Mouse (Mus musculus) heart, postnatal 25 days (tissue): ENCODE measurements around the gene Nat8l. TPM values are rescaled to one million over a fixed set of nuclear protein-coding genes. Genes with fewer than 3 reads are reported as not detected.

Experiments used
- DNase-seq: peaks from one replicate; pipeline ENCODE4 v3.0.0; 2022; ENCODE audit warnings: low spot score
- intact Hi-C: fragments of 180-260 bp; cut with DNase I; formaldehyde crosslinking; loops from one replicate; pipeline ENCODE4 v1.15.1; 2025
- total RNA-seq, 2 experiments: library from RNA; stranded (reverse); gene quantifications; 2 replicates each; pipeline ENCODE4 v1.2.3; 2021

Nat8l gene
- total RNA-seq, 2 experiments from 2014 or later: 1.1 TPM

GRCm38 (mm10) chr5:34000809-34001208 lies 5.0 kb downstream of the Nat8l start:
- DNase-seq: no peak
- intact Hi-C loops: no loop called here

GRCm38 (mm10) chr5:34001401-34001800 lies 5.6 kb downstream of the Nat8l start:
- intact Hi-C loops: no loop called here
- DNase-seq: no peak

GRCm38 (mm10) chr5:34002636-34003035 lies 6.9 kb downstream of the Nat8l start:
- intact Hi-C loops: no loop called here
- no peak for DNase-seq

DNA sequence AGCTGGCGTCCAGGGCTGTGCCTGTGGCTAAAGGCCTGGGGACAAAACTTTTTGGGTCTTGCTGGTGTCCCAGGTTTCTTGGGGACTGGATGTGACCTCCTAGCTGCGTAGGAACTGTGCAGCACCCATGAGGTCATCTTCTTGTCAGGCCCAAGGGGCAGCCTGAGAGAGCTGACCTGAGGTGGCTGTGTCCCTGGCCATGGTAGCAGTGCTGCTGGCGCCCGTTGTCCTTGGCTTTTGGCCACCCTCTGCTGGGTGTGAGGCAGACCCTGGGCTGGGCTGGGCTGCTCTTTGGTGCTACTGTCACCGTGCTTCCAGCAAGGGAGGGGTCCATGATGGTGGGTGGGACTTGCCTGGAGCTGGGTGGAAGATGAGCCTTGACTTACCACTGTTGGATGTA lies 8.8 kb downstream of the Nat8l start:
- intact Hi-C loops: no loop called here
- DNase-seq: no peak

- DNase-seq: no peak
- intact Hi-C loops: no loop called here
Measured at GRCm38 (mm10) chr5:34006832-34007231, 11.0 kb downstream of the Nat8l start.

GRCm38 (mm10) chr5:34007392-34007941 lies 11.7 kb downstream of the Nat8l start:
- DNase-seq: no peak
- intact Hi-C loops: no loop called here

GRCm38 (mm10) chr5:34014652-34015051 lies 18.9 kb downstream of the Nat8l start:
- intact Hi-C loops: no loop called here
- DNase-seq: no peak

DNA sequence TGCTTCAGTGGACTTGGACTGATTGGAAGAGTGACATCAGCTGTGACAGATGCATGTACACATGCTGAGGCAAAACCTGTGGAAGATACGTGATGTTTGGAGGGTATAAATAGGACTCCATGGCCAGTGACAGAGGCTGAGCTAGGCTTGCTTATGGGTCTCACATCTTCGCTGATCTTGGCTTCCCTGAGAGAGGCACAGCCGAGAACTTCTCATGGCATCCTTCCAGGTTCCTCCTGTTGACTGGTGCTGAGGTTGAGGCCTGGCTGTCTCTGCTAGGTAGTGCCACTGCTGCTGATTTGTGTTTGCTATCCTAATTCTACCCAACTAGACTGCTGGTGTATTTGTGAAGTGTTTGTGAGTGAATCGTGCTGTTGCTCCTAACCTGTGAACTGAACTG lies 23.2 kb downstream of the Nat8l start:
- intact Hi-C loops: no loop called here
- DNase-seq: no peak

DNA sequence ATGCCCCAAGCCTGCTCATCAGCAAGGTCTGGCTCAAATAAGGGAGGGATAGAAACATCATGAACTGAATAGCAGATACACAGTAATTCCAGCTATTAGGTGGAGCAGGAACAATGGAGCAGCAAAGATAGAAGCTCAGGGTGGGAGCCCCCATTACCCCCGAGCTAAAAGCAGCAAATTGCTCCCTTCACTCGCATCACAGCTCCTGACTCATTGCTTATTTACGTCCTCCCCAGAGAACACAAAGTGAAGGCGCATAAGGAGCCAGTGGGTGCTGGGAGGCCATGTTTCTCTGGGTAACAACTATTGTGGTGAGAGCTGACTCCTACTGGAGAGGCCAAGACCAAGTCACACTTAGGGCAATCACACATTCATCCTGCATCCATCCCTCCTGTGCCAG lies 34.3 kb downstream of the Nat8l start:
- DNase-seq: no peak
- intact Hi-C loops: no loop called here

DNA sequence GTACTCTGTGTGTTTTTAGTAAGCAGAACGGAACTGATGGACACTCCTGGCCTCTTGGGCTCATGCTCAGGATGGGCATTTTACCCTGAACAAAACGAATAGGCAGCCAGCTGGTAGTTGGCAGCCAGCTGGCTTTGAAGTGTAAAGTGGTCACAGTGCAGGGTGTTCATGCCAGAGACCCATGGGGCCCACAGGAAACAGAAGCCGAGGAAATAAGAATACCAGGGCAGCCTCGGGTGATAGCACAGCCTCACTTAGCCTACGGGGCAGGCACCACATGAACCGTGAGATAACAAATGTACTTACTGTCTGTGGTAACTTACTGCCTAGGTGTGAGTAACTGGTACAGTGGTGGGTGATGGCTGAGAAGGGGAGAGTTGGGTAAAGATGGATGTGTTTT lies 35.2 kb downstream of the Nat8l start:
- intact Hi-C loops: no loop called here

GRCm38 (mm10) chr5:34032520-34032919 lies 36.7 kb downstream of the Nat8l start:
- no peak for DNase-seq
- intact Hi-C loops: no loop called here

More for the DNA sequence above, 35.2 kb downstream of the Nat8l start:
- DNase-seq: no peak

Other genes starting within 250 kb of the Nat8l start
- gene Letm1, start 213.2 kb upstream of the Nat8l start, total RNA-seq: 100 to 1,000 TPM; 152 to 161 TPM
- 10 to 100 TPM; 25.9 to 28.4 TPM for gene Nsd2, start 175.3 kb upstream of the Nat8l start, total RNA-seq
- gene Nelfa, start 59.6 kb upstream of the Nat8l start, total RNA-seq: 10 to 100 TPM; 10.1 to 10.2 TPM
- gene Gm1673, start 12.6 kb upstream of the Nat8l start, total RNA-seq: 1 to 10 TPM; 2.8 to 3.1 TPM
- 1 to 10 TPM; 3.3 to 3.4 TPM for gene Poln, start 173.5 kb downstream of the Nat8l start, total RNA-seq
- 1 to 10 TPM; 3.4 to 3.9 TPM for gene Haus3, start 173.5 kb downstream of the Nat8l start, total RNA-seq
- 10 to 100 TPM; 72.6 to 89.1 TPM for gene Mxd4, start 191.7 kb downstream of the Nat8l start, total RNA-seq